Mouse (Mus musculus): ENCODE measurements around the gene Lrrc74a. TPM values are rescaled to one million over a fixed set of nuclear protein-coding genes. Genes with fewer than 3 reads are reported as not detected.

The Lrrc74a gene
- polyA plus RNA-seq, 1 experiment from 2014 or later, result not detected

DNA sequence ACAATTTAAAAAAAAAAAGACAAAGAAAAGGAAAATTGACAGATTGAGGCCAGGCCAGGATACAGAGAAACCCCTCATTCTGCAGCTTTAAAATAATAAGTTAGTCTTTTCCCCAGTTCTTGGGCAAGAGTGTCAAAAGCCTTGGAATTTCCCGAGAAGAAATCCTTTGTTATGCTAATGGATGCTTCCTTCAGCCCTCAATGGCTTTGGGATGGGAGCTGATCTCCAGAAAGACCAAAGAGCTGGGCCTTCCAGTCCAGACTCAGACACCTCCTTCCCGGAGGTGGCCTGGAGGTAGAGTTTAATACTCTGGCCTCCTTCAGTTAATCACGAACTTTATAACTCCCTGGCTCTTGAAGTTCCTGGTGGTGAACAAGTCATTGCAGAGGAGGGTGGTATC lies 36.8 kb downstream of the Lrrc74a start:
- no peak overlapping the region for H3K27ac ChIP-seq
- H3K27me3 ChIP-seq, result no peaks in the 10 kb centered on the region
- H3K4me1 ChIP-seq (replicated peaks), result no peaks in the 10 kb centered on the region
- 41% methylated on average over 3 of the region's 3 CpGs for WGBS (ENCODE audit: insufficient replicate concordance)
- no peaks in the 10 kb centered on the region for H3K9me3 ChIP-seq (replicated peaks)
- ATAC-seq (ENCODE audit: low read depth) (no peak), DNase-seq (no peak)
- H3K36me3 ChIP-seq, result no peaks in the 10 kb centered on the region
- no peak overlapping the region for H3K9ac ChIP-seq
- H3K4me2 ChIP-seq, result no peak overlapping the region
- H3K4me3 ChIP-seq (replicated peaks), result no peak overlapping the region

DNA sequence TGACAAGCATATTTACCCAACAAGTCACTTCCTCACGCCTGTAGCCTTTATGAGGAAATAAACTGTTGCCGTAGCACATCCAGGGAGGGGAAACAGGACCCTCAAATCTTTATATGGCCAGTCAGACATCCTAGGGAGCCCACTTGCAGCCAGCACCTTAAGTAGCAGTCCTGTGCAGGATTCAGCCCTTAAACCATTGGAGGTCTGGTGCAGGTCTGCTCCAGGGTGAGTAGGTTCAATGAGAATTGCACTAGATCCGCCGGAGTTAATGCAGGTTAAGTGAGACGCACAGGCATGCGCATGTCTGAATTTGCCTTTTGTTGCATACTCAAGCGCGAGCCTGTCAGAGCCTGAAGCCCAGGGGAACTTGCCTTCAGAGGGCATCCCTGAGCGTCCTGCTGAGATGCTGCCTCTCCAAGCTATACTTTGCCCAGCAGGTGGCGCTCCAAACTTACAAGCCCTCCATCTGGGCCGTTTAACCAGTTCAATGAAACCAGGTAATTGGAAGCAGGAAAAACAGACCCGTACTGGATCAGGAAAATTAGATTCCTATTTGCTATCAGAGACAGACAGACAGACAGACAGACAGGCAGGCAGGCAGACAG lies 37.8 kb downstream of the Lrrc74a start:
- no peaks in the 10 kb centered on the region for H3K4me1 ChIP-seq (replicated peaks)
- no peaks in the 10 kb centered on the region for H3K9me3 ChIP-seq (replicated peaks)
- ATAC-seq (ENCODE audit: low read depth) (peak; percentile 63; the same call in 1 of the 2 replicates), DNase-seq (peak; percentile 65)
- 10% methylated on average over 12 of the region's 12 CpGs for WGBS (ENCODE audit: insufficient replicate concordance)
- no peak overlapping the region for H3K9ac ChIP-seq
- no peak overlapping the region for H3K27ac ChIP-seq
- no peaks in the 10 kb centered on the region for H3K36me3 ChIP-seq
- no peaks in the 10 kb centered on the region for H3K27me3 ChIP-seq
- H3K4me2 ChIP-seq, result no peak overlapping the region
- H3K4me3 ChIP-seq (replicated peaks), result no peak overlapping the region

DNA sequence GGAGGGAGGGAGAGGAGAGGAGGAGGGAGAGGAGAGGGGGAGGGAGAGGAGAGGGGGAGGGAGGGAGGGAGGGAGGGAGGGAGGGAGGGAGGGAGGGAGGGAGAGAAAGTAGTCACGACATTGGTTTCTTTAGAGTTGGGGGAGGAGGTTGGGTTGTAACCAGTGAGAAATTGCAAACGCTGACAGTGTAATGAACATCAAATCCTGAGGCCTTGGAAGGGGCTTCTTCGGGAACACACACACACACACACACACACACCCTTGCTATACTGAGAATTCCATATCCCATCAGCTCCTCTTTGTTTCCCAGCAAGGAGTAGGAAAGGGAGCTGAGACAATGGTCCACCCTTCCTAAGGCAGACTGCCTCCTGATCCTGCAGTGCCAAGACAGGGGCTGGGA lies 38.4 kb downstream of the Lrrc74a start:
- no peak overlapping the region for H3K4me2 ChIP-seq
- H3K27ac ChIP-seq, result no peak overlapping the region
- DNase-seq (no peak), ATAC-seq (ENCODE audit: low read depth) (no peak)
- H3K4me1 ChIP-seq (replicated peaks), result no peaks in the 10 kb centered on the region
- no peak overlapping the region for H3K9ac ChIP-seq
- no peak overlapping the region for H3K4me3 ChIP-seq (replicated peaks)
- no peaks in the 10 kb centered on the region for H3K9me3 ChIP-seq (replicated peaks)
- H3K36me3 ChIP-seq, result no peaks in the 10 kb centered on the region
- WGBS (ENCODE audit: insufficient replicate concordance), result 37% methylated on average over 3 of the region's 3 CpGs
- H3K27me3 ChIP-seq, result no peaks in the 10 kb centered on the region

DNA sequence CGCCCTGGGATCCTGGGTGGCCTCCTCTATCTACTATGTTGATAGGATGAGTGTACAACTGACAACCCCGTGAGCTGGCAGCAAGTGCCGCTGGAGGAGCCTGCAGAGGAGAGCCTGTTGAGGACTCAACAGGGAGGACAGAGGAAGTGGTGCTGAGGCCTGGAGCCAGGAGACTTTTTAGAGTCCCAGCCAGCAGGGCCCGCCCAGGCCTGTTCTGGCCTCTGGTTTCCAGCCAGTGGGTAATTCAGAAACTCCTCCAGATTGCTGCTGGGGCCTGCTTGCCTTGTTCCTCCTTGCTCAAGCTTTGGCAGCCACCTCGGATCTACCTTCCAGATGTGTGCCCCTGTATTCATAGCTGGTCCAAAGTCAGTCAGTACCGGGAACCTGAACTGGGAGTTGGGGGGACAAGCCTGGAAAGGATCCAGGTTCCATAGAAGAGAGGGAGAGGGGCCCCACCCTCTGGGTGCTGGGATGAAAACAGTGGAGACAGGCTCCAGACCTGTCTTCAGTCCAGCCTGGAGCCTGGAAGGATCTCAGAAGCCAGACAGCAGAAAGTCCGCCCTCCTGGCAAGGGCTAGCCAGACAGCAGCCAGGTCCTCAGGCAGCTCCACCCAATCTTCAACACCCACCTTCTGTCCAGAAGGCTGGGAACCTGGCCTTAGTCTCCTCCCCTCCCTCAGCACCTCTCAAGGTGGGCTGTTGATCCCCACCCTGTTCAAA lies 41.6 kb downstream of the Lrrc74a start:
- no peak overlapping the region for H3K4me3 ChIP-seq (replicated peaks)
- 48% methylated on average over 7 of the region's 7 CpGs for WGBS (ENCODE audit: insufficient replicate concordance)
- no peak overlapping the region for H3K4me2 ChIP-seq
- ATAC-seq (ENCODE audit: low read depth), result no peak
- H3K36me3 ChIP-seq, result no peaks in the 10 kb centered on the region
- no peak for DNase-seq
- H3K9me3 ChIP-seq (replicated peaks), result no peaks in the 10 kb centered on the region
- no peak overlapping the region for H3K9ac ChIP-seq
- H3K4me1 ChIP-seq (replicated peaks), result no peaks in the 10 kb centered on the region
- H3K27ac ChIP-seq, result no peak overlapping the region
- H3K27me3 ChIP-seq, result no peaks in the 10 kb centered on the region

DNA sequence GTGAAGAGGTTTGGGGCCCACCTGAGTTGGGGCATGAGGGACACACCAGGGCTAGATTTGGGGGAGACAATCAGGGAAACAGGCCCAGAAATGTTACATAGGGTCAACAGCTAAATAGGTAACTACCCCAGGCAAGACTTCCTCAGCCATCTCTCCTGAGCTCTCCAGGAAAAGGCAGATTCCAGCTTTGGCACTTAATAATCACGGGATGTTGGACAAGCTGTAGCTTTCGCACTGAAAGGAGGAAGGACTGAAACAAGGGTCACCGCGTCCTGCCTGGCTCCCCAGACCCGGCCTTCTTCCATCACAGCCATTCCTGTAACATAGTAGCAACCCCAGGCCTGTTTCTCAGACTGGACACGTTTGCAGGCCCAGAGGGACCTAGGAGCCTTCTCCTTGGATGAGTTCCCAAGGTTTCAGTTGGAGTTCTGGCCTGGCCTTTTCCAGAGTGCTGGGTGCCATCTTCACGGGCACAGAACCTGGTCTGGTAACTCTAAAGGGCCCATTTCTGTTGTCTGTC lies 42.2 kb downstream of the Lrrc74a start:
- ATAC-seq (ENCODE audit: low read depth) (no peak), DNase-seq (no peak)
- H3K4me3 ChIP-seq (replicated peaks), result no peak overlapping the region
- H3K4me1 ChIP-seq (replicated peaks), result no peaks in the 10 kb centered on the region
- no peaks in the 10 kb centered on the region for H3K9me3 ChIP-seq (replicated peaks)
- H3K36me3 ChIP-seq, result no peaks in the 10 kb centered on the region
- no peak overlapping the region for H3K4me2 ChIP-seq
- WGBS (ENCODE audit: insufficient replicate concordance), result 71% methylated on average over 7 of the region's 7 CpGs
- no peaks in the 10 kb centered on the region for H3K27me3 ChIP-seq
- H3K9ac ChIP-seq, result no peak overlapping the region
- no peak overlapping the region for H3K27ac ChIP-seq

DNA sequence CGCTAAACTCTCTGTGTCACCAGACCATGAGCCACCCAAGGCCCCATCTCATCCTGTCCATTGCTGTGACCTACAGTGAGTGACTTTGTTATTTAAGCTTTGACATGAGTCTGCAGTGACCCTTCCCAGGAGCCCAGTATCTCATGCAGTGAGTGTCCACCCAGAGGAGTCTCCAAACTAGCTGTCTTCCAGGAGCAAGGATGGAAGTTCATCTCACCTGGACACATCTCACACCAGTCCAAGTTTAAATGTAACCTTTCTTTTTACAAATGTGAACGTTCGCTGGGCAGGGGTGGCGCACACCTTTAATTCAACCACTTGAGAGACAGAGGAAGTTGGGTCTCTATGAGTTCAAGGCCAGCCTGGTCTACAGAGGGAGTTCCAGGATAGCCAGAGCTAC lies 44.4 kb downstream of the Lrrc74a start:
- no peak for DNase-seq
- no peaks in the 10 kb centered on the region for H3K4me1 ChIP-seq (replicated peaks)
- no peaks in the 10 kb centered on the region for H3K36me3 ChIP-seq
- no peaks in the 10 kb centered on the region for H3K9me3 ChIP-seq (replicated peaks)
- no peak overlapping the region for H3K27ac ChIP-seq
- 69% methylated on average over 4 of the region's 4 CpGs for WGBS (ENCODE audit: insufficient replicate concordance)
- no peak overlapping the region for H3K4me3 ChIP-seq (replicated peaks)
- ATAC-seq (ENCODE audit: low read depth), result no peak
- no peak overlapping the region for H3K4me2 ChIP-seq
- no peak overlapping the region for H3K9ac ChIP-seq
- no peaks in the 10 kb centered on the region for H3K27me3 ChIP-seq

DNA sequence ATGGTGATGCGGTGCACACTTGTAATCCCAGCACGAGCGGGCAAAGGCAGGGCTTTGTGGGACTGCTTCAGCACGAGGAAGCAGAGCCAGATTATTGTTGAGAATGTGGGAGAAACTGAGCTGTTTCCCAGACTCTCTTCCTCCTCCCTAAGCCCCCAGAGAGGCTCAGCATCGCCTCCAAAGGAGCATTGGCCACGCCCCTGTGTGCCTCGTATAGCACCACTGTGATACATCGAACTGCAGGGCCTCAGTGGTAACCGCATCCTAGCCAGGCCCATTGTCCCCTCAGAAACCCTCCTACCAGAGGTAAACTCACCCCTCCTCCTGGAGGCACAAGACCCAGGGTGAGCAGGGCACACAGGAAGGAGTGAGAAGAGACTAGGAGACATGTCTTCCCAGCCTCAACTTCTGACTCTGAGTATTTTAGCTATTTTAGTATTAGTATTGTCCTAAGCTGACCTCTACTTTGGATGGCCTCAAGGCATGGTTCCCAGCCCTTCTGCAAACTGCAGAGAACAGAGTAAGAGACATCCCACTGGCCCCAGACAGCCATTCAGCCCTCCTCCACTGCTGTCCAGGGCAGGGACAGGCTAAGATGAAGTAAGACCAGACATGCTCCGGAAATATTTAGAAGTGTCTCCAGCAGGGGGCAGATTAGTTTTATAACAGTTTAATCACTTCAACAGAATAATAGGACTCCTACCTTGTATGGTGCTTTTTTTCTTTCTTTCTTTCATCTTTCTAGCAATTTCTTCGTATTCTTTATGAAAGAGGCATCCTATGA lies 45.2 kb downstream of the Lrrc74a start:
- ATAC-seq (ENCODE audit: low read depth) (no peak), DNase-seq (no peak)
- Histone ChIP-seq H3K27ac (no peak overlapping the region), H3K4me3 (replicated peaks) (no peak overlapping the region), H3K9me3 (replicated peaks) (no peaks in the 10 kb centered on the region), H3K4me1 (replicated peaks) (no peaks in the 10 kb centered on the region), H3K36me3 (no peaks in the 10 kb centered on the region), H3K9ac (no peak overlapping the region), H3K27me3 (no peaks in the 10 kb centered on the region), H3K4me2 (no peak overlapping the region)
- WGBS (ENCODE audit: insufficient replicate concordance), result 53% methylated on average over 11 of the region's 11 CpGs

DNA sequence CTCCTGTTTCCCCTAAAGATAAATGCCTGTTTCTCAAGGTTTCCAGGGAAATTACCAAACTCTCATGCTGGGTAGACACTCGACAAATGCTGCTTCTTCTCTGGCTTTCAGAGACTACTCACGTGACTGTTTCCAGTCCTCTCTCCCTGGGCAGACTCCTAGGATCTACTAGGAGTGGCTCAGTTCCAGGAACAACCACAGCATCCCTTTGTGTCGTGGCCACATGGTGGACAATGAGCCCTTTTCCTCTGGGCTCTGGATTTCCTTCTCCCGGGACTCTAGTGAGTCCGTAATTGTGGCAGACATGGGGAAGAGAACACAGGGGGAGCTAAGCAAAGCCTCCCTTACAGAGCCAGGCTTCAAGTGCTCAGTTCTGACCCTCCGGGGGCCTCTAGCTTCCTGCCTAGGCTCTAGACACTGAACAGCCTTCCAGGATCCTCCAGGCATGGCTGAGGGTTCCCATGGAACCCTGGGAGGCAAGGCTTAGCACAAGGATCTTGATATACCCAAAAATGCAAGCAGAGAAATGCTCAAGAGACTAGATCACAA lies 47.6 kb downstream of the Lrrc74a start:
- H3K9me3 ChIP-seq (replicated peaks), result no peaks in the 10 kb centered on the region
- H3K9ac ChIP-seq, result no peak overlapping the region
- H3K27me3 ChIP-seq, result no peaks in the 10 kb centered on the region
- 31% methylated on average over 6 of the region's 6 CpGs for WGBS (ENCODE audit: insufficient replicate concordance)
- H3K4me2 ChIP-seq, result no peak overlapping the region
- no peaks in the 10 kb centered on the region for H3K4me1 ChIP-seq (replicated peaks)
- no peaks in the 10 kb centered on the region for H3K36me3 ChIP-seq
- no peak for ATAC-seq (ENCODE audit: low read depth)
- DNase-seq, result no peak
- no peak overlapping the region for H3K4me3 ChIP-seq (replicated peaks)
- H3K27ac ChIP-seq, result no peak overlapping the region

DNA sequence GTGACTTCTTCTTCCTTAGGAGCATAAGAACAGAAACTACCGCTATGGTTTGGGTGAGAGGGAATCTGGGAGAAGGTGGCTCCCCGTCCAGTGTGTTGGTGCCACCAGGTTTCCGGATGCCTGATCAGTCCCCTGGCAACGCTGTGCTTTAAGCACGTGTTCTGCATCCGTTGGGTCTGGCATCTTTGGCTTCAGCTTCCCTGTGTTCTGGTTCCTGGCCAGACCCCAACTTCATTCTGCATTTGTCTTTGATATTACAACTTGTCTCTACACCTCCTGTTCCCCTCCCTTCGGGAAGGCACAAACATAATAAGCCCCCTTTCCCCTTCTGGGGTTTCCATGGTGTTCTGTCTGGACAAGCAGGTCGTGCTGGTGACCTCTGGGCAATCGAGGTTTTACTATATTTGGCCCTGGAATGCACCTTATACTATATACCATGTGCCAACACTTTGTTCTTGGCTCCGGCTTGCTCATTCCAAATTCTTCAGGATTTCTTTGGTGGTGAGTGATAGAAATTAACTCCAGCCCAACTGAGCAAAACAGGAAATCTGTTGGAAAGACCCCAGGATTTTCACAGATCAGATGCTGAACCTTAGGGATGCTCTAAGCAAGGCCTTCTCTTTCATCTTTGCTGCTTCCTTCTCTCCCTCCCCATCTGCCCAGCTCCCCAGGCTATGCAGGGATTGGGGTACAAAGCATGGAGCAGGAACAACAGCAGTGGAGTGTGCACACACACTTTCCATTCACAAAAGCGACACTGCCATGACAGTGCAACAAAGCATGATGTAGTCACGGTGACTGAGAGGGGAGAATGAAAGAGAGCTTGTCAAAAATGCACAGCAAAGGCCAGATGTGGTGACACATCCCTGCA lies 52.2 kb downstream of the Lrrc74a start:
- Histone ChIP-seq H3K36me3 (no peaks in the 10 kb centered on the region), H3K4me2 (no peak overlapping the region), H3K9me3 (replicated peaks) (no peaks in the 10 kb centered on the region), H3K4me1 (replicated peaks) (peaks cover 6% of the 10 kb centered on the region; the same call in 1 of the 2 replicates), H3K27ac (no peak overlapping the region), H3K9ac (no peak overlapping the region), H3K27me3 (no peaks in the 10 kb centered on the region), H3K4me3 (replicated peaks) (no peak overlapping the region)
- 63% methylated on average over 12 of the region's 12 CpGs for WGBS (ENCODE audit: insufficient replicate concordance)
- DNase-seq (no peak), ATAC-seq (ENCODE audit: low read depth) (no peak)

DNA sequence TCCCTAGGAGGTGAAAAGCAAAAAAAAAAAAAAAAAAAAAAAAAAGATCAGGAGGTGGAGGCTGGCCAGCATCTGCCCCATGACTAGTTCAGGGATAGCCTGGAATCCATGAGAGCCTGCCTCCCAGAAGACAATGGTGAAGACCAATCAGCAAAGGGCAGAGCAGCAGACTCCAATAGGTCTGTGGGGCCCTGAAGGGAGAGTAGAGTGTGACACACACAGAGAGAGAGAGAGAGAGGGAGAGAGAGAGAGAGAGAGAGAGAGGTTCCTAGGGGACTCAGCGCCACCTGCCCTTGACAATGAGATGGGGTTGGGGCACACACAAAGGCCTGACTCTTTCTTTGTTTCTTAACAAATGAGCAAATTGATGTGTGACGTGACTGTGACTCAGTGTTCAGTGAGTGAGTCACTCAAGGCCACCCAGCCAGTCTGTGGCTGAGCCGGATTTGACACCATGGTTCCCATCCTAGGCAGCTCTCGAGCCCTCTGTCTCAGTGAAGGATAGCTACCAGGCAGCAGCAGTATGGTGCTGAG lies 52.9 kb downstream of the Lrrc74a start:
- Histone ChIP-seq H3K4me1 (replicated peaks) (peaks cover 6% of the 10 kb centered on the region; the same call in 1 of the 2 replicates), H3K27me3 (no peaks in the 10 kb centered on the region), H3K4me3 (replicated peaks) (no peak overlapping the region), H3K9me3 (replicated peaks) (no peaks in the 10 kb centered on the region), H3K9ac (no peak overlapping the region), H3K36me3 (no peaks in the 10 kb centered on the region), H3K4me2 (no peak overlapping the region), H3K27ac (no peak overlapping the region)
- no peak for DNase-seq
- WGBS (ENCODE audit: insufficient replicate concordance), result 56% methylated on average over 4 of the region's 4 CpGs
- no peak for ATAC-seq (ENCODE audit: low read depth)

Data from liver, embryonic 13.5 days (tissue).